Mouse (Mus musculus) thymus, postnatal 0 days (tissue): ENCODE data around the gene Syt14. TPM values are rescaled to one million over a fixed set of nuclear protein-coding genes. Genes with fewer than 3 reads are reported as not detected.

Source experiments
- polyA plus RNA-seq: library from polyadenylated mRNA; unstranded; fragments of >200 nt; fragmentation: Nextera tagmentation; extraction: Ambion mirVana; gene quantifications from 2 replicates; pipeline ENCODE4 v1.2.1, GENCODE M21; 2015

Gene Syt14
- polyA plus RNA-seq, 1 experiment from 2014 or later: 2.0 TPM

Other genes starting within 250 kb of the Syt14 start
- 2.6 and 3.2 TPM in 2 replicates for gene Sertad4, start 180.0 kb downstream of the Syt14 start, polyA plus RNA-seq
- 10.2 and 12.9 TPM in 2 replicates for gene Diexf, start 94.5 kb upstream of the Syt14 start, polyA plus RNA-seq
- gene Irf6, start 117.3 kb upstream of the Syt14 start, polyA plus RNA-seq: 9.4 and 10.0 TPM in 2 replicates
- gene A130010J15Rik, start 132.3 kb upstream of the Syt14 start, polyA plus RNA-seq: 13.7 and 14.4 TPM in 2 replicates
- gene Traf3ip3, start 165.9 kb upstream of the Syt14 start, polyA plus RNA-seq: 193 and 196 TPM in 2 replicates
- 21.1 and 22.2 TPM in 2 replicates for gene Lamb3, start 171.9 kb upstream of the Syt14 start, polyA plus RNA-seq
- gene Hsd11b1, start 228.3 kb upstream of the Syt14 start, polyA plus RNA-seq: 43.6 and 49.4 TPM in 2 replicates
- gene G0s2, start 237.4 kb upstream of the Syt14 start, polyA plus RNA-seq: 19.9 and 21.3 TPM in 2 replicates